Mouse (Mus musculus): ENCODE data around the gene Svs3b.
"Not testable (repeated sequence)": the region's sequence is repeated elsewhere in the genome, so short reads cannot be mapped to it uniquely, and the experiment has no call there.

Svs3b gene

DNA sequence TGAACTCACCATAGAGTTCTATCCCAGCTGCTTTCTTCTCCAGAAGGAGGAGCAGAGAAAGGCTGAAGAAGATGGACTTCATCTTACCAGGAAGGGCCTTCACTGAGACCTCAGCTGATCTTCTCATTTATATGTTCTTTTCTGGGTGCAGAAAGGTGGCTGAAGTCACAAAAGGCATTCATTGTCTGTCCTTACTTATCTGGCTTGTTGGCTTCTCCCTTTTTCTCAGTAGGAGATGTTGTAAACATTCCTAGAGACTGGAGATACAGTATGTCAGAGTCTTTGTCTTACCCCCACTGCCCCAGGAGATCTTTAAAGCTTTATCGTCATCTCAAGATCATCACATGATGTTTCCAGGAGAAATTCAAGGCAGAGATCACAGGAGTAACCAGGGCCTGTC, at the start of gene Svs3b:
TSS of gene Svs3b (minus strand) at position 101 of the 400 bp plus-strand sequence.
- DNase-seq (ENCODE audit: low read depth): not testable (repeated sequence)

DNA sequence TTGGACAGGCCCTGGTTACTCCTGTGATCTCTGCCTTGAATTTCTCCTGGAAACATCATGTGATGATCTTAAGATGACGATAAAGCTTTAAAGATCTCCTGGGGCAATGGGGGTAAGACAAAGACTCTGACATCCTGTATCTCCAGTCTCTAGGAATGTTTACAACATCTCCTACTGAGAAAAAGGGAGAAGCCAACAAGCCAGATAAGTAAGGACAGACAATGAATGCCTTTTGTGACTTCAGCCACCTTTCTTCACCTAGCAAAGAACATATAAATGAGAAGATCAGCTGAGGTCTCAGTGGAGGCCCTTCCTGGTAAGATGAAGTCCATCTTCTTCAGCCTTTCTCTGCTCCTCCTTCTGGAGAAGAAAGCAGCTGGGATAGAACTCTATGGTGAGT, 32.5 kb upstream of the Svs3b start, which contains the start of gene Svs3a:
TSS of gene Svs3a (plus strand) at position 301 of the 400 bp plus-strand sequence.
- DNase-seq (ENCODE audit: low read depth): not testable (repeated sequence)

DNA sequence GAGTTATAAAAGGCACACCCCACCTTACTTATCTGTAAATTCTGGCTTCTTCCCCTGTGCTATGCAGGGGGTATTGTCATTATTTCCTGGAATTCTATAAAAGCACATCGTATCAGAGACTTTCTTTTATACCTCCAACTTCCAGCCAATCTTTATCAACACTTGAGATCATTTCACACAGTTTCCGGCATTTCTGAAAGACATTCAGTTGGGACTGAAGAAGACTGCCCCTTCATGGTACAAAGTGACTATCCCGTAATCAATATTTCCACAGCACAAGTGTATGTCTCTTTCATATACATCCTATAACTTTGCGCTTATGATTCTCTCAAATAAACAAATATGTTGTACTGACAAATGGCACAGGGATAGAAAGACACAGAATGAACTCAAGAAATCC, 21.9 kb upstream of the Svs3b start, which contains the start of gene Svs4:
TSS of gene Svs4 (minus strand) at position 101 of the 400 bp plus-strand sequence.
- DNase-seq (ENCODE audit: low read depth): no peak

DNA sequence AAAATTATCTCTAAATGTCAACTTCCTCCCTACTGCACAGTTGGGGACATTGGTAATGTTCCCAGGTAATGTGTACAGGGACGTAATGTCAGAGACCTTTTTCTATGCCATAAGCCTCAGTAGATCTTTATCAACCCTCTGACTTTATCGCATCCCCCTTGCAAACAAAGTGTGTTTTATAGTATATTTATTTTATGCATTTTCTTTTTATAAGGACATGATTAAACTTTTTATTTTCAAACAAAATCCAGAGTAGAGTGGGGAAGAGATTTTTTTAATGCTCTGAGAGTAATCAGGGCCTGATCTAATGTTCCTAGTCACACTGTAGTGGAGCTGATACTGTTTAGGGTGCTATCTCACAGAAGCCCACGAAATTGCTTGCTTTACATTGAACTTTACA, 18.1 kb downstream of the Svs3b start, which contains the start of gene Svs2:
TSS of gene Svs2 (minus strand) at position 101 of the 400 bp plus-strand sequence.
- no peak for DNase-seq (ENCODE audit: low read depth)

DNA sequence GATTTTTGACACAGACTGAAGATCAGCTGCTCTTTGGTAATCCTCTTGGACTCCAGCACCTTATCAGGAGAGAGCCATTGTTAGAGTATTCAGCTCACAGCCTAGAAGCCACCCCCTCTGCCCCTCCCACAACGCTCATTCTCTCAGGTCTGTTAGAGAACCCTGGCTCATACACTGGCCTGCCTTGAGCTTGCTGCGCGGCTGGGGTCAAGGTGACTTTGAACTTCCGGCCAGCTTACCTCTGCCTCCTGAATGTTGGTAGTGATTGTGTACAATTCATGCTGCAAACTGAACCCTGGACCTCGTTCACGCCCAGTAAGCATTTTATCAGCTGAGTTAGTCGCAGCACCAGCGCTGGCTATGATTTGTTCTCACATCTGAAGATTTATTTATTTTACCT, 23.8 kb downstream of the Svs3b start:
- no peak for DNase-seq (ENCODE audit: low read depth)

DNA sequence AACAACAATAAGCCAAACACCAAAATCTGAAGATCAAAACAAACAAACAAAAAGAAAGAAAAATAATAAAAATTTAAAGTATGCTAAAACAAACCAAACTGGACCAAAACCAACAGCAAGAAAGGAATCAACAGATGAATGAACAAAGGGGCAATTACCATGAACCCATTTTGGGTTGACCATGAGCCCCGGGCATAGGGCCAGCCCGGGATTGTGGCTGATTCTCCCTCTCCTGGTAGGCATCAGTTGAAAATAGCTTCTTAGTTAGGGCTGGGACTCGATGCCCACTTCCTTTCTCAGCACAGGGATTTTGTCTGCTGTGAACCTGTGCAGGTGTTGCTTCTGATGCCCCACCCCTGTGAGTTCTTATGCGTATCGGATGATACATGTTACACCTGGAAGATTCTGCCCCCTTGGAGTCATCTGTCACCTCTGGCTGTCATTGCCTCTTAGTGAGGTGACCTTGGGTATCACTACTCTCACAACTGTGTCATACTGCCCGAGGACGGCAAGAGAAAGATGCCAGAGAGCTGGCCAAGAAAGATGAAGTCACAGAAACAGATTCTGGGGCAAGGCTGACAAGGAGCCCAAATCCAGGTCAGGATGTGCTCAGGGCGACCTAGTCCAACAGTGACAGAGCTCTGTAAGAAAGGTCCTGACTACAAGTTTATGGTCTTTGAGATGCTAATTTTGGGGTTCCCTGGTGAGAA, 27.9 kb downstream of the Svs3b start:
- DNase-seq (ENCODE audit: low read depth): no peak

DNA sequence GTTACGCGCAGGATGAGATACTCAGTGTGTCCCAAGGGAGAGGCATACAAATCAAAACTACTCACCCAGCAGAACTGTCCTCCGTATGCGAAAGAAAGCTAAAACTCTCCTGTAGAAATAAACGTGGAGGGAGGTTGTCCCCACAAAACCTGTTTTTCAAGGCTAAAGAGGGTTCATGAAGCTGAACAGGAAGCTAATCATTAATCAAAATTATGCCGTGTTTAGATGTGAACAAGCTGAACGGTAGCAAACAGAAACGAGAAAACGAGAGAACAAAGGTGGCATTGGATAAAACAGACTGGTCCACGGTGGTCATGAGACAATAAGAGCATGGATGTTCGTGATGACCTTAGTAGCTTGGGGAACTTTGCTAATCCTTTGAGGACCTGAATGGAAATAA, 34.9 kb downstream of the Svs3b start, which contains the start of gene Wfdc15b:
TSS of gene Wfdc15b (minus strand) at position 139 of the 400 bp plus-strand sequence.
- no peak for DNase-seq (ENCODE audit: low read depth)

DNA sequence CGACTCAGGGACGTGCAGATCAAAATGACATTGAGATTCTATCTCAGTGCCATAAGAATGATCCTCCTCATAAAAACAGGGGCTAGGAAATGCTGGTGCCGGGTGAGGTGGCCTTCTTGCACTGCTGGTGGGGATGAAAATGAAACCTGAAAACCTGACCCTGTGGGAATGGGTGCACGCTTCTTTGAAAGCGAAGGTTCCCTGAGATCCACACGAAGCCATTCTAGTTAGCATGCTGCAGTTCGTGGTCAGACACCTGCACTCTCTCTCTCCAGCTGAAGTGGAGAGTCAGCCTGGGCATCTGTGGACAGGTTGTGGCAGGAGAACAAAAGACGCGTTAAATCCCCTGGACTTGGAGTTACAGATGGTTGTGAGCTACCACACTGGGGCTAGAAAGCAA, 37.1 kb downstream of the Svs3b start:
- DNase-seq (ENCODE audit: low read depth): no peak

DNA sequence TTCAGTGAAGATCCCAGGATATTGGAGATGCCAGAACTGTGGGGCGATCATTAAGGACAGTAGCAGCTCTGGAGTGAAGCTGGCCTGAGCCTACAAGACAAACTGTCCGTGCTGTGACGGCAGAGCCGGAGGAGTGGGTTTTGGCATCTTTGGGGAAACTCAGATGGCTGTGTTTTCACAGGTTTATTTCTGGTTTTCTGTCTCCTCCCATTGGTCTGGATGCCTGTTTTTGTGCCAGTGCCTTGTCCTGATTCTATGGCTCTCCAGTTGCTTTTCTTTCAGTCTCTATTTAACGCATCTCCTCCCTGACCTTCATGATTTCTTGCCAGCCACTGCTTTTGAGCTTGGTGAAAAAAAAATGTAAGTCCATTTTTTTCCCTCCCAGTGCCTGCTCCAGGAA, 43.7 kb downstream of the Svs3b start:
- no peak for DNase-seq (ENCODE audit: low read depth)

DNA sequence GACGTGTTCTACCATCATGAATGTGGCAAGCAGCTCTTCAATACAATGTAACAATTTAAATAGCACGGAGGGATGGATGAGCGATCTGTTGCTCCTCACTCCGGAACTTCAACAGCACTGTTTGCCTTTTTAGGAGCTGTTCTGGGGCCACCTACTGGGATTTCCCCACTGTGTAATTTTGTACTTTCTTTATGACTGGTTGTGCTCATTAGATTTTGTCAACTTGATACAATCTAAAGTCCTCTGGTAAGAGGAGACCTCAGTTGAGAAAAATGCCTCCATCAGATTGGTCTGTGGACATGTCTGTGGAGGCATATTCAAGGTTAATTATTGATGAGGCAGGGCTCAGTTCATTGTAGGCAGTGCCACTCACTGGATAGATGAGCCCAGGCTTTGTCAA, 45.5 kb downstream of the Svs3b start:
- no peak for DNase-seq (ENCODE audit: low read depth)

DNA sequence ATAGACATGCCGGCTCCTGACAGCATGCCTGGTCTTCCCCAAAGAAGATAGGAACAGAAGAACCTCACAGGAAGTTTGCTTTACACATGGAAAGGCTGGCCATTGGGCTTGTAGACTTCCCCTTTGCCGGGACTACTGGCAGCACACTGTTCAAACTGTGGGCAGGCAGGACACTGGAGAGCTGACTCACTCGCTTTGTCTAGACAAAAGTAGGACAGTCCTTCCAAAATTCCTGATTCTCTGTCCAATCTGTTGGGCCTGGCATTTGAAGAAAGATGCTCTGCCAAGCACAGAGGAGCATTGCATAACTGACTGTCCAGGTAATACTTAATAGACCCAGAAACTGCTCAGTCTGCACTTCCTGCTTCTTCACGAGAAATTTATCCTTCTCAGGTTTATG, 49.8 kb downstream of the Svs3b start:
- no peak for DNase-seq (ENCODE audit: low read depth)

DNA sequence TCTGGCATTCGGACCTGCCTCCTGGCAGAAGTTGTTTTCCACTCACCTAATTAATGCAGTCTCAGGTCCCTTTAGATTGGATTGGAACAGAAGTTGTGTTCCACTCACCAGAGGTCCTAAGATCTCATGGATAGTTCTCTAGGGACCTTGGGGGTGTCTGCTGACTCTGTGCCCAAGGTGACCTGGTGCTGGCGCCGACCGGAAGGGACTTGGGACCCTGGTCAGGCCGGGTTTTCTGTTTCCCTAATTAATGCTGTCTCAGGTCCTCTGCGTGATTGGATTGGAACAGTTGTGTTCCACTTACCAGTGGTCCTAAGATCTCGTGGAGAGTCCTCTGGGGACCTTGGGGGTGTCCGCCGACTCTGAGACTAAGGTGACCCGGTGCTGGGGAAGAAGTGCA, 50.4 kb downstream of the Svs3b start:
- not testable (repeated sequence) for DNase-seq (ENCODE audit: low read depth)

All from c-Kit-positive CD71-positive TER-119-negative erythroid progenitor cells, embryonic 14.5 days (primary cell).